Mouse (Mus musculus): ENCODE measurements around the gene Il1r1. TPM values are rescaled to one million over a fixed set of nuclear protein-coding genes. Genes with fewer than 3 reads are reported as not detected.

Il1r1 gene
- polyA plus RNA-seq, 1 experiment from 2014 or later: 10.3 TPM

GRCm38 (mm10) chr1:40352904-40353286 is 128.0 kb downstream of the Il1r1 start:
- no peak overlapping the region for H3K27ac ChIP-seq (replicated peaks)
- no peaks in the 10 kb centered on the region for H3K9me3 ChIP-seq (replicated peaks)
- H3K4me2 ChIP-seq (replicated peaks): no peak overlapping the region
- WGBS: 26% methylated on average over 2 of the region's 2 CpGs
- no peaks in the 10 kb centered on the region for H3K27me3 ChIP-seq
- no peak overlapping the region for H3K4me3 ChIP-seq (replicated peaks)
- ATAC-seq (ENCODE audit: insufficient number of reproducible peaks, low FRiP score, low TSS enrichment, low read depth): no peak
- H3K9ac ChIP-seq: no peak overlapping the region
- H3K36me3 ChIP-seq: 0 out of 2 replicates have a peak, but pooled peaks cover 3% of the 10 kb centered on the region
- peaks cover 10% of the 10 kb centered on the region; the same call in 1 of the 2 replicates for H3K4me1 ChIP-seq

- H3K4me3 ChIP-seq (replicated peaks): no peak overlapping the region
- H3K27ac ChIP-seq (replicated peaks): no peak overlapping the region
- H3K4me1 ChIP-seq: peaks cover 16% of the 10 kb centered on the region
- no peak for ATAC-seq (ENCODE audit: insufficient number of reproducible peaks, low FRiP score, low TSS enrichment, low read depth)
- H3K36me3 ChIP-seq: 0 out of 2 replicates have a peak, but pooled peaks cover 3% of the 10 kb centered on the region
- H3K4me2 ChIP-seq (replicated peaks): no peak overlapping the region
- H3K27me3 ChIP-seq: no peaks in the 10 kb centered on the region
- no peak overlapping the region for H3K9ac ChIP-seq
- WGBS: 90% methylated on average over 3 of the region's 3 CpGs
- no peaks in the 10 kb centered on the region for H3K9me3 ChIP-seq (replicated peaks)
Measured at GRCm38 (mm10) chr1:40354665-40355064, 129.8 kb downstream of the Il1r1 start.

GRCm38 (mm10) chr1:40355431-40355843 is 130.6 kb downstream of the Il1r1 start:
- 87% methylated on average over 4 of the region's 4 CpGs for WGBS
- H3K9me3 ChIP-seq (replicated peaks): no peaks in the 10 kb centered on the region
- no peak for ATAC-seq (ENCODE audit: insufficient number of reproducible peaks, low FRiP score, low TSS enrichment, low read depth)
- no peak overlapping the region for H3K4me2 ChIP-seq (replicated peaks)
- peaks cover 22% of the 10 kb centered on the region for H3K4me1 ChIP-seq
- H3K27ac ChIP-seq (replicated peaks): no peak overlapping the region
- no peak overlapping the region for H3K9ac ChIP-seq
- no peak overlapping the region for H3K4me3 ChIP-seq (replicated peaks)
- H3K36me3 ChIP-seq: 0 out of 2 replicates have a peak, but pooled peaks cover 3% of the 10 kb centered on the region
- H3K27me3 ChIP-seq: no peaks in the 10 kb centered on the region

GRCm38 (mm10) chr1:40355904-40356521 is 131.1 kb downstream of the Il1r1 start:
- ATAC-seq (ENCODE audit: insufficient number of reproducible peaks, low FRiP score, low TSS enrichment, low read depth): no peak
- 0 out of 2 replicates have a peak, but pooled peaks cover 3% of the 10 kb centered on the region for H3K36me3 ChIP-seq
- H3K27me3 ChIP-seq: no peaks in the 10 kb centered on the region
- no peak overlapping the region for H3K27ac ChIP-seq (replicated peaks)
- no peak overlapping the region for H3K9ac ChIP-seq
- H3K4me3 ChIP-seq (replicated peaks): no peak overlapping the region
- H3K4me1 ChIP-seq: peaks cover 28% of the 10 kb centered on the region
- 81% methylated on average over 10 of the region's 10 CpGs for WGBS
- H3K9me3 ChIP-seq (replicated peaks): no peaks in the 10 kb centered on the region
- H3K4me2 ChIP-seq (replicated peaks): no peak overlapping the region

- H3K9me3 ChIP-seq (replicated peaks): no peaks in the 10 kb centered on the region
- no peak overlapping the region for H3K4me2 ChIP-seq (replicated peaks)
- no peak for ATAC-seq (ENCODE audit: insufficient number of reproducible peaks, low FRiP score, low TSS enrichment, low read depth)
- no peaks in the 10 kb centered on the region for H3K36me3 ChIP-seq
- H3K27ac ChIP-seq (replicated peaks): peak overlapping the region; percentile 51; the same call in 1 of the 2 replicates
- peaks cover 27% of the 10 kb centered on the region for H3K4me1 ChIP-seq
- no peaks in the 10 kb centered on the region for H3K27me3 ChIP-seq
- 34% methylated on average over 2 of the region's 2 CpGs for WGBS
- H3K4me3 ChIP-seq (replicated peaks): no peak overlapping the region
- no peak overlapping the region for H3K9ac ChIP-seq
Measured at GRCm38 (mm10) chr1:40357921-40358320, 133.0 kb downstream of the Il1r1 start.

GRCm38 (mm10) chr1:40358351-40358750 is 133.5 kb downstream of the Il1r1 start:
- Histone ChIP-seq H3K27me3 (no peaks in the 10 kb centered on the region), H3K36me3 (no peaks in the 10 kb centered on the region), H3K4me2 (replicated peaks) (no peak overlapping the region), H3K4me1 (peaks cover 22% of the 10 kb centered on the region), H3K4me3 (replicated peaks) (no peak overlapping the region), H3K9me3 (replicated peaks) (no peaks in the 10 kb centered on the region), H3K9ac (no peak overlapping the region), H3K27ac (replicated peaks) (peak overlapping the region; percentile 51; the same call in 1 of the 2 replicates)
- no peak for ATAC-seq (ENCODE audit: insufficient number of reproducible peaks, low FRiP score, low TSS enrichment, low read depth)
- 79% methylated on average over 2 of the region's 2 CpGs for WGBS

GRCm38 (mm10) chr1:40358771-40359181 is 133.9 kb downstream of the Il1r1 start:
- Histone ChIP-seq H3K4me2 (replicated peaks) (no peak overlapping the region), H3K27me3 (no peaks in the 10 kb centered on the region), H3K9ac (no peak overlapping the region), H3K36me3 (no peaks in the 10 kb centered on the region), H3K4me3 (replicated peaks) (no peak overlapping the region), H3K27ac (replicated peaks) (no peak overlapping the region), H3K4me1 (peaks cover 21% of the 10 kb centered on the region), H3K9me3 (replicated peaks) (no peaks in the 10 kb centered on the region)
- WGBS: 64% methylated on average over 4 of the region's 4 CpGs
- no peak for ATAC-seq (ENCODE audit: insufficient number of reproducible peaks, low FRiP score, low TSS enrichment, low read depth)

- WGBS: 50% methylated on average over 2 of the region's 2 CpGs
- Histone ChIP-seq H3K27ac (replicated peaks) (no peak overlapping the region), H3K36me3 (no peaks in the 10 kb centered on the region), H3K4me3 (replicated peaks) (no peak overlapping the region), H3K27me3 (no peaks in the 10 kb centered on the region), H3K4me1 (peaks cover 21% of the 10 kb centered on the region), H3K9me3 (replicated peaks) (no peaks in the 10 kb centered on the region), H3K9ac (no peak overlapping the region), H3K4me2 (replicated peaks) (no peak overlapping the region)
- no peak for ATAC-seq (ENCODE audit: insufficient number of reproducible peaks, low FRiP score, low TSS enrichment, low read depth)
Measured at GRCm38 (mm10) chr1:40359731-40360130, 134.9 kb downstream of the Il1r1 start.

GRCm38 (mm10) chr1:40360969-40361368 is 136.1 kb downstream of the Il1r1 start:
- H3K4me1 ChIP-seq: peaks cover 21% of the 10 kb centered on the region
- H3K27ac ChIP-seq (replicated peaks): 0 out of 2 replicates have a peak overlapping the region, but pooled peaks have one; percentile 11
- no peak overlapping the region for H3K9ac ChIP-seq
- ATAC-seq (ENCODE audit: insufficient number of reproducible peaks, low FRiP score, low TSS enrichment, low read depth): no peak
- H3K27me3 ChIP-seq: no peaks in the 10 kb centered on the region
- no peaks in the 10 kb centered on the region for H3K9me3 ChIP-seq (replicated peaks)
- H3K4me3 ChIP-seq (replicated peaks): no peak overlapping the region
- WGBS: 62% methylated on average over 7 of the region's 7 CpGs
- H3K4me2 ChIP-seq (replicated peaks): no peak overlapping the region
- no peaks in the 10 kb centered on the region; the same call in 1 of the 2 replicates for H3K36me3 ChIP-seq

GRCm38 (mm10) chr1:40361596-40361995 is 136.7 kb downstream of the Il1r1 start:
- no peak for ATAC-seq (ENCODE audit: insufficient number of reproducible peaks, low FRiP score, low TSS enrichment, low read depth)

GRCm38 (mm10) chr1:40362784-40363183 is 137.9 kb downstream of the Il1r1 start:
- Histone ChIP-seq H3K27ac (replicated peaks) (no peak overlapping the region), H3K36me3 (no peaks in the 10 kb centered on the region; the same call in 1 of the 2 replicates), H3K4me1 (peaks cover 18% of the 10 kb centered on the region), H3K4me3 (replicated peaks) (no peak overlapping the region), H3K4me2 (replicated peaks) (no peak overlapping the region), H3K9me3 (replicated peaks) (no peaks in the 10 kb centered on the region), H3K9ac (no peak overlapping the region), H3K27me3 (no peaks in the 10 kb centered on the region)
- no peak for ATAC-seq (ENCODE audit: insufficient number of reproducible peaks, low FRiP score, low TSS enrichment, low read depth)
- WGBS: 71% methylated on average over 11 of the region's 11 CpGs

More at GRCm38 (mm10) chr1:40361596-40361995, 136.7 kb downstream of the Il1r1 start:
- Histone ChIP-seq H3K27ac (replicated peaks) (no peak overlapping the region), H3K27me3 (no peaks in the 10 kb centered on the region), H3K9me3 (replicated peaks) (no peaks in the 10 kb centered on the region), H3K9ac (no peak overlapping the region), H3K4me3 (replicated peaks) (no peak overlapping the region), H3K4me1 (peaks cover 21% of the 10 kb centered on the region), H3K36me3 (no peaks in the 10 kb centered on the region; the same call in 1 of the 2 replicates), H3K4me2 (replicated peaks) (no peak overlapping the region)
- WGBS: 27% methylated on average over 1 of the region's 1 CpGs
